Mouse (Mus musculus) embryonic facial prominence, embryonic 11.5 days (tissue): ENCODE measurements at regions not wholly inside any gene's neighbourhood (a gene's known extent, or its start where the extent isn't known, plus 50 kb on each side); places are given as distances from the start of the nearest gene placed in this dataset.

ENCODE experiments used
- ATAC-seq: fragments of 200-750 bp; cut with Nextera tagmentation; replicated peaks from 2 replicates; pipeline ENCODE4 v1.8.0; 2017; ENCODE audit warnings: low read depth; ENCODE audit not compliant: insufficient number of reproducible peaks, low FRiP score, low TSS enrichment
- DNase-seq: peaks from one replicate; pipeline ENCODE4 v3.0.0-alpha.2; 2015; ENCODE audit warnings: low spot score
- H3K27ac ChIP-seq: fragments of 300-500 bp; sonication (generic); replicated peaks from 2 replicates; pipeline ENCODE4 v1.5.1; 2014; ENCODE audit warnings: mild to moderate bottlenecking, low read depth, low read length, control low read depth
- H3K27me3 ChIP-seq: fragments of 300-500 bp; sonication (generic); 2 replicates; pipeline ENCODE4 v1.6.1; 2014; ENCODE audit warnings: mild to moderate bottlenecking, low read length, moderate library complexity, mixed read lengths; ENCODE audit not compliant: control insufficient read depth, insufficient read depth
- H3K36me3 ChIP-seq: fragments of 300-500 bp; sonication (generic); replicated peaks from 2 replicates; pipeline ENCODE4 v1.6.1; 2014; ENCODE audit warnings: low read depth, mild to moderate bottlenecking, low read length, moderate library complexity, mixed read lengths; ENCODE audit not compliant: control insufficient read depth, insufficient read depth
- H3K4me1 ChIP-seq: fragments of 300-500 bp; sonication (generic); 2 replicates; pipeline ENCODE4 v1.6.1; 2014; ENCODE audit warnings: low read length, mixed read lengths; ENCODE audit not compliant: control insufficient read depth, insufficient read depth
- H3K4me2 ChIP-seq: fragments of 300-500 bp; sonication (generic); 2 replicates; pipeline ENCODE4 v1.6.1; 2014; ENCODE audit warnings: low read depth, mild to moderate bottlenecking, control low read depth, low read length, moderate library complexity
- H3K4me3 ChIP-seq: fragments of 300-500 bp; sonication (generic); 2 replicates; pipeline ENCODE4 v1.5.1; 2014; ENCODE audit warnings: low read depth, low read length, control low read depth
- H3K9ac ChIP-seq: fragments of 300-500 bp; sonication (generic); replicated peaks from 2 replicates; pipeline ENCODE4 v1.6.1; 2014; ENCODE audit warnings: mild to moderate bottlenecking, control low read depth, low read length
- H3K9me3 ChIP-seq: fragments of 300-500 bp; sonication (generic); replicated peaks from 2 replicates; pipeline ENCODE4 v1.6.1; 2016; ENCODE audit warnings: mild to moderate bottlenecking, low read length, inconsistent platforms, mixed read lengths; ENCODE audit not compliant: control insufficient read depth
- WGBS: fragments of 180-500 bp; shearing (Covaris S2); extraction: QIAGEN DNeasy Blood & Tissue Kit; methylation state at CpG from one replicate; pipeline ENCODE4 v1.1.7; 2014; 5-methylcytosine and 5-hydroxymethylcytosine counted together

DNA sequence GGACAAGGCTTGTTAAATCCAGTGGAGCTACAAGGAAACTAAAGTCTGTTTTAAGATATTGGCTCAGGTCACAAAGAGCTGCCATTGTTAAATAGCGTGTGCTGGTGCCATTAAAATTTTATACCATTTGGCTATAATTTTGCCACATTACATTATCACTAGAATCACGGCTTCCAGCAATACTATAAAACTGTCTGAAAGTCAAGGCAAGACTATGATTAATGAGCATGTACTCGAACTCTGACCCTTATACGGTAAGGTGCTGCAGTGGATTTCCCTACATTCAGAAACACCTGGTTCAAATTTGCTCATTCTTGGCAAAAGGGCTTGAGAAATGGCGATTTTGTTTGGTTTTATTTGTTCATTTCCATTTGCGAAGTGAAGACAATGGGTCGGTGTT lies 119.2 kb upstream of the Mon1b start:
- ATAC-seq (no peak), DNase-seq (no peak)
- H3K27me3 ChIP-seq: no peaks in the 10 kb centered on the region
- H3K4me1 ChIP-seq: no peaks in the 10 kb centered on the region
- H3K9ac ChIP-seq: no peak overlapping the region
- H3K4me3 ChIP-seq: no peak overlapping the region
- no peak overlapping the region for H3K27ac ChIP-seq
- H3K4me2 ChIP-seq: no peak overlapping the region
- WGBS: 77% methylated on average over 7 of the region's 7 CpGs
- H3K36me3 ChIP-seq: no peaks in the 10 kb centered on the region
- no peaks in the 10 kb centered on the region for H3K9me3 ChIP-seq

DNA sequence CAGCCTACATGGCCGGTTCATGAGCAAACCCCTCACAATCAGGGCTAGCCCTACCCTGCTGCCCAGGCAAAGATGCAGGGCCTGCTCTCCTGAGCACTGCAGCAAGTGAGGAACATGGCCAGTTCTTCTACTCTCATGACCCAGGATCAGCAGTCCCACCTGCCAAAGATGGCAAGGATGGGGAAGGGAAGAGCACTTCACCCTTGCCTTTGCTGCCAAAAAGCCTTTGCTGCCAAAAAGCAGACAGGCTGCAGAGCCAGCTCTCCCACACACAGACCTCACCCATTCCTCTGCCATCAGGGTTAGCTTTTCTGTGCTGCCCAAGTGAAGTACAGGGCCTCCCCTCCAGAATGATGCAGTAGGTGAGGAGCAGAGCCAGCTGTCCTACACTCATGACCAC lies 117.5 kb upstream of the Mon1b start:
- Histone ChIP-seq H3K9ac (no peak overlapping the region), H3K4me1 (no peaks in the 10 kb centered on the region), H3K9me3 (no peaks in the 10 kb centered on the region), H3K27me3 (no peaks in the 10 kb centered on the region), H3K36me3 (no peaks in the 10 kb centered on the region), H3K4me2 (no peak overlapping the region), H3K4me3 (no peak overlapping the region), H3K27ac (no peak overlapping the region)
- ATAC-seq (no peak), DNase-seq (no peak)
- WGBS: 79% methylated on average over 1 of the region's 1 CpGs

GRCm38 (mm10) chr8:113523561-113523960 lies 111.8 kb upstream of the Mon1b start:
- Histone ChIP-seq H3K9ac (no peak overlapping the region), H3K27ac (no peak overlapping the region), H3K36me3 (no peaks in the 10 kb centered on the region), H3K9me3 (no peaks in the 10 kb centered on the region), H3K4me1 (no peaks in the 10 kb centered on the region), H3K4me3 (no peak overlapping the region), H3K4me2 (no peak overlapping the region), H3K27me3 (no peaks in the 10 kb centered on the region)
- ATAC-seq (no peak), DNase-seq (no peak)
- 52% methylated on average over 1 of the region's 1 CpGs for WGBS

DNA sequence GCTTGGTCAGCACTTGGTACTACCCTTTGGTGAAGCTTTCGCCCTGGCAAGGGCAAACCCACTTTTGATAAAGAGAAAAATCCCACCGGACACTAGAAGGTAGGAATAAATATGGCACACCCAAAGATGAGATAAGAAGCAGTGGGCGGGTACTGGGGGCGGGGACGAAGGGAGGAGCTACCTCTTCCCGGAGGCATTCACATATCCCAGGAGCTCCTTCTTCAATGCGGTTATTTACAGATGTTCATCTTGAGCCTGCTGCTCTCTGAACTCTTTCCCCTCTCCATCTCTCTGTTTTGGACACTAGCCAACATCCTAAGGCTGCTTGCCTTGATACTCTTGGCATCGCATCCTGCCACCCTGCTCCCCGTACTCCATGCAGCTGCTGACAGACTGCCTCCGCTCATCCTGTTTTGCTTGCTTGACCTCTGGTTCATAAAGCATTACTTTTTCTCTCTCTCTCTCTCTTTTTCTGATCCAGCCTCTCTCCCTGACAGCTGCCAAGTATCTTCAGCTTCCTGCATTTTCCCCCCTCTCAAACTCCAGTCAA lies 104.2 kb upstream of the Mon1b start:
- Histone ChIP-seq H3K27me3 (no peaks in the 10 kb centered on the region), H3K4me3 (no peak overlapping the region), H3K36me3 (no peaks in the 10 kb centered on the region), H3K4me2 (no peak overlapping the region), H3K9ac (no peak overlapping the region), H3K9me3 (no peaks in the 10 kb centered on the region), H3K27ac (no peak overlapping the region), H3K4me1 (no peaks in the 10 kb centered on the region)
- 73% methylated on average over 10 of the region's 10 CpGs for WGBS
- ATAC-seq (no peak), DNase-seq (no peak)

- Histone ChIP-seq H3K9me3 (no peaks in the 10 kb centered on the region), H3K27ac (no peak overlapping the region), H3K4me3 (no peak overlapping the region), H3K4me1 (no peaks in the 10 kb centered on the region), H3K36me3 (no peaks in the 10 kb centered on the region), H3K4me2 (no peak overlapping the region), H3K9ac (no peak overlapping the region), H3K27me3 (no peaks in the 10 kb centered on the region)
- 56% methylated on average over 4 of the region's 4 CpGs for WGBS
- ATAC-seq (no peak), DNase-seq (no peak)
Measured at GRCm38 (mm10) chr8:113532881-113533280, 102.5 kb upstream of the Mon1b start.

GRCm38 (mm10) chr8:113541437-113541836 lies 94.0 kb upstream of the Mon1b start:
- Histone ChIP-seq H3K27me3 (no peaks in the 10 kb centered on the region), H3K4me3 (no peak overlapping the region), H3K36me3 (no peaks in the 10 kb centered on the region), H3K27ac (no peak overlapping the region), H3K4me2 (no peak overlapping the region), H3K9ac (no peak overlapping the region), H3K4me1 (no peaks in the 10 kb centered on the region), H3K9me3 (no peaks in the 10 kb centered on the region)
- ATAC-seq (no peak), DNase-seq (no peak)
- WGBS: 90% methylated on average over 6 of the region's 6 CpGs

DNA sequence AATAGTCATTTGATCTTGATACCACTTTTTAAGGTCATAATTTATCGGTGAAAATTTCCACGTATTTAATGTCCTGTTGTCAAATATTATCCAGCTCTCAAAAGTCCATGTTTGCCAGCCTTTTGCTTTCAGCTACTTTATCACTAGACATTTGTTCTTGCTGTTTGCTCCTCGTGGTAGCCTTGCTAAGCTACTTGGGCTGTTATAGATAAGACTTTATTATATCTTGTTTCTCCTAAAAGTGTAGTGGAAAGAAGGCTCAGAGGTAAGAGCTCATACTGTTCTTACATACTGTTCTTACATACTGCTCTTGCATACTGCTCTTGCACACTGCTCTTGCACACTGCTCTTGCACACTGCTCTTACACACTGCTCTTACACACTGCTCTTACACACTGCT lies 93.3 kb upstream of the Mon1b start:
- H3K4me1 ChIP-seq: no peaks in the 10 kb centered on the region
- H3K4me3 ChIP-seq: no peak overlapping the region
- 76% methylated on average over 3 of the region's 3 CpGs for WGBS
- H3K9me3 ChIP-seq: no peaks in the 10 kb centered on the region
- no peak overlapping the region for H3K4me2 ChIP-seq
- ATAC-seq: no peak
- no peaks in the 10 kb centered on the region for H3K36me3 ChIP-seq
- no peak for DNase-seq
- no peaks in the 10 kb centered on the region for H3K27me3 ChIP-seq
- H3K27ac ChIP-seq: no peak overlapping the region
- H3K9ac ChIP-seq: no peak overlapping the region

- no peak overlapping the region for H3K9ac ChIP-seq
- no peaks in the 10 kb centered on the region for H3K9me3 ChIP-seq
- H3K27me3 ChIP-seq: no peaks in the 10 kb centered on the region
- H3K4me1 ChIP-seq: no peaks in the 10 kb centered on the region
- H3K27ac ChIP-seq: no peak overlapping the region
- no peaks in the 10 kb centered on the region for H3K36me3 ChIP-seq
- no peak overlapping the region for H3K4me2 ChIP-seq
- DNase-seq (no peak), ATAC-seq (no peak)
- H3K4me3 ChIP-seq: no peak overlapping the region
- 86% methylated on average over 2 of the region's 2 CpGs for WGBS
Measured at GRCm38 (mm10) chr8:113542713-113543112, 92.7 kb upstream of the Mon1b start.
